Mouse (Mus musculus) lung, postnatal 0 days (tissue): ENCODE measurements at regions not wholly inside any gene's neighbourhood (a gene's known extent, or its start where the extent isn't known, plus 50 kb on each side); places are given as distances from the start of the nearest gene placed in this dataset.

Experiments
- ATAC-seq: fragments of 200-750 bp; cut with Nextera tagmentation; 2 replicates; pipeline ENCODE4 v1.8.0; 2017; ENCODE audit warnings: moderate library complexity
- DNase-seq: peaks from one replicate; pipeline ENCODE4 v3.0.0-alpha.2; 2016; ENCODE audit warnings: low spot score
- H3K27ac ChIP-seq: fragments of 300-500 bp; sonication (generic); 2 replicates; pipeline ENCODE4 v1.5.1; 2014; ENCODE audit warnings: antibody characterized with exemption, mild to moderate bottlenecking, low read length, mixed read lengths
- H3K27me3 ChIP-seq: fragments of 300-500 bp; sonication (generic); replicated peaks from 2 replicates; pipeline ENCODE4 v1.6.1; 2014; ENCODE audit warnings: low read length, mixed read lengths; ENCODE audit not compliant: insufficient read depth
- H3K36me3 ChIP-seq: fragments of 300-500 bp; sonication (generic); 2 replicates; pipeline ENCODE4 v1.6.1; 2014; ENCODE audit warnings: low read length, mixed read lengths; ENCODE audit not compliant: insufficient read depth
- H3K4me1 ChIP-seq: fragments of 300-500 bp; sonication (generic); 2 replicates; pipeline ENCODE4 v1.6.1; 2014; ENCODE audit warnings: antibody characterized with exemption, low read depth, low read length, mixed read lengths; ENCODE audit not compliant: insufficient read depth
- H3K4me2 ChIP-seq: fragments of 300-500 bp; sonication (generic); replicated peaks from 2 replicates; pipeline ENCODE4 v1.6.1; 2014; ENCODE audit warnings: low read depth, mild to moderate bottlenecking, low read length, moderate library complexity, mixed read lengths
- H3K4me3 ChIP-seq: fragments of 300-500 bp; sonication (generic); 2 replicates; pipeline ENCODE4 v1.5.1; 2014; ENCODE audit warnings: low read depth, low read length
- H3K9ac ChIP-seq: fragments of 300-500 bp; sonication (generic); replicated peaks from 2 replicates; pipeline ENCODE4 v1.6.1; 2014; ENCODE audit warnings: low read depth, mild to moderate bottlenecking
- H3K9me3 ChIP-seq: fragments of 300-500 bp; sonication (generic); 2 replicates; pipeline ENCODE4 v1.6.1; 2016; ENCODE audit warnings: low read length, mixed read lengths
- CTCF ChIP-seq: IDR thresholded peaks from 2 replicates; pipeline ENCODE4 v1.5.1; 2016; ENCODE audit warnings: antibody characterized with exemption, mild to moderate bottlenecking
- EP300 ChIP-seq: IDR thresholded peaks from 2 replicates; pipeline ENCODE4 v1.6.1; 2016; ENCODE audit warnings: antibody characterized with exemption, mild to moderate bottlenecking, control low read depth
- whole genome bisulfite sequencing: fragments of 180-500 bp; shearing (Covaris S2); extraction: QIAGEN DNeasy Blood & Tissue Kit; methylation state at CpG from one replicate; pipeline ENCODE4 v1.1.7; 2014; 5-methylcytosine and 5-hydroxymethylcytosine counted together

DNA sequence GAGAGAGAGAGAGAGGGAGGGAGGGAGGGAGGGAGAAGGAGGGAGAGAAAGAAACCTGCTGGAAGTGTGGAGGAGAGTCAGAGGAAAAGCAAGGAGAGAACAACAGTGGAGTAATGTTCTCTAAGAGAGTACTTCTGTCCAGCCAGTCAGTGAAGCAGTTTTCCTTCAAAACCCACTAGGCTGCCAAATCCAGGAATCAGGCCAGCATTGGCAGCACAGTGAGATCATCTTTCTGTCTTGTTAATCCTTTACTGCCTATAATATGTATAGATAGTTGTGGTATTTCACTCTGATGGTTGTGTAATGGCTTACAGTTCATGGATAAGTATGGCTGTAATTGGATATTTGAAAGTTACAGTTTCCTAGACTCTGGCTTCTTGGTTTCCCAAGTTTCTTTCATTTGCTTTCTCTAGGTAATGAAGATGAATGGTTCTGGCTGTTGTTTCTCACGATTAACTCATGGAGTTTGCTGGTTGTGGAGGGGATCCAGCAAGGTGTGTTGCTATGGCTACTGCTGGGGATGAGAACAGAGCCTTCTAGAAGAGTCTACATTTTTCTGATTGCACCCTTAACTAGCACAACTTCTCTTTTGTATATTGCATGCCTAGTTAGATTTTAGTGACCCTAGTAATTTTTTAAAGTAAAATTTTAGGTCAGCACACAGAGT is 296.7 kb downstream of the Tbc1d1 start:
- no peak overlapping the region for H3K27ac ChIP-seq
- no peak overlapping the region for H3K4me3 ChIP-seq
- no peaks in the 10 kb centered on the region for H3K27me3 ChIP-seq
- DNase-seq (no peak), ATAC-seq (no peak)
- H3K9me3 ChIP-seq = no peaks in the 10 kb centered on the region
- H3K9ac ChIP-seq = no peak overlapping the region
- H3K4me2 ChIP-seq = no peak overlapping the region
- TF ChIP-seq EP300 = no peak
- TF ChIP-seq CTCF = no peak
- H3K36me3 ChIP-seq = no peaks in the 10 kb centered on the region
- 15% methylated on average over 1 of the region's 1 CpGs for whole genome bisulfite sequencing
- no peaks in the 10 kb centered on the region for H3K4me1 ChIP-seq

GRCm38 (mm10) chr5:64459807-64460206 is 303.7 kb downstream of the Tbc1d1 start:
- Histone ChIP-seq H3K27me3 (no peaks in the 10 kb centered on the region), H3K4me1 (no peaks in the 10 kb centered on the region), H3K9ac (no peak overlapping the region), H3K27ac (no peak overlapping the region), H3K4me2 (no peak overlapping the region), H3K9me3 (no peaks in the 10 kb centered on the region), H3K4me3 (no peak overlapping the region), H3K36me3 (no peaks in the 10 kb centered on the region)
- WGBS = 89% methylated on average over 5 of the region's 5 CpGs
- ATAC-seq = no peak
- DNase-seq = no peak
- TF ChIP-seq CTCF (no peak), EP300 (no peak)

DNA sequence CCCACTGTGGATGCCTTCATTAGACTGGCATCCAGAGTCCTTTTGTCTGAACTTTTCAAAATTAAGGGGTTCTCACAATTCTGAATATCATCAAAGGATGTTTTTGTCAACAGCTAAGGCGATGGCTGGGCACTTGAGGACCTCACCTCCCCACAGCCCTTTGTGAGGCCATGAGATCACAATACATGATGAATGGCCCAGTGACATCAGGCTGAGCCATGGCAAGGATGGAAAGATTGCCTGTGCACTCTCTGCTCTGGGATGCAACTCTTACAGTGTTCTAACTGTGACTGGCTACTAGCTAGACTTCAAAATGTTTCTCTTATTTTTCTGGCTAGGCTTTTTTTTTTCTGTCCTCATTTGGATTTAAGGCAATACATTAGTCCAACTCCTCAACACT is 304.8 kb downstream of the Tbc1d1 start:
- DNase-seq (no peak), ATAC-seq (no peak)
- no peak overlapping the region for H3K27ac ChIP-seq
- H3K36me3 ChIP-seq = no peaks in the 10 kb centered on the region
- H3K27me3 ChIP-seq = no peaks in the 10 kb centered on the region
- no peak overlapping the region for H3K9ac ChIP-seq
- TF ChIP-seq EP300 (no peak), CTCF (no peak)
- no peak overlapping the region for H3K4me2 ChIP-seq
- no peak overlapping the region for H3K4me3 ChIP-seq
- 76% methylated on average over 1 of the region's 1 CpGs for WGBS
- H3K9me3 ChIP-seq = no peaks in the 10 kb centered on the region
- no peaks in the 10 kb centered on the region for H3K4me1 ChIP-seq

GRCm38 (mm10) chr5:64461592-64461991 is 305.5 kb downstream of the Tbc1d1 start:
- ATAC-seq (no peak), DNase-seq (no peak)
- Histone ChIP-seq H3K9me3 (no peaks in the 10 kb centered on the region), H3K4me2 (no peak overlapping the region), H3K9ac (no peak overlapping the region), H3K27me3 (no peaks in the 10 kb centered on the region), H3K36me3 (no peaks in the 10 kb centered on the region), H3K27ac (no peak overlapping the region), H3K4me3 (no peak overlapping the region), H3K4me1 (no peaks in the 10 kb centered on the region)
- TF ChIP-seq EP300 = no peak
- no peak for TF ChIP-seq CTCF
- WGBS = 83% methylated on average over 4 of the region's 4 CpGs

DNA sequence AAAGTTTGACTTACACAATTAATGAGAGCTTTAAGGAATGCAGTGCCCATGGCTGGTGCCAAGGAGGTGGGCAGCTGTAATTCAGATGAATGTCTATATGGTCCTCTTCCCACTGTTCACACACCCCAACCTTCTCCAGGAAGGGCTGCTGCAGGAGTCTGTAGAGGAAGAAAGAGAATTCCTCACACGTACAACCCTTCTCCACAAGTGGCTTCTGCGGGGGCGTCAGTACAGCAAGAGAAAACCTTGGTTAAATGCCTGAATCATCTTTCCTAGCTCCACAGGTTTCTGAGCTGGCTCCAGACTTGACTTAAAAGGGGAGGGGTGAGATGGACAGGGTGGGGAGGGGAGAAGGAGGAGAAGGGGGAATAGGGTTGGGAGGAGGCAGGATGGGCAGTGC is 306.3 kb downstream of the Tbc1d1 start:
- H3K27me3 ChIP-seq = no peaks in the 10 kb centered on the region
- no peak overlapping the region for H3K4me3 ChIP-seq
- no peak overlapping the region for H3K4me2 ChIP-seq
- ATAC-seq (no peak), DNase-seq (no peak)
- H3K9ac ChIP-seq = no peak overlapping the region
- WGBS = 50% methylated on average over 3 of the region's 3 CpGs
- H3K36me3 ChIP-seq = no peaks in the 10 kb centered on the region
- no peaks in the 10 kb centered on the region for H3K4me1 ChIP-seq
- H3K9me3 ChIP-seq = no peaks in the 10 kb centered on the region
- H3K27ac ChIP-seq = no peak overlapping the region
- no peak for TF ChIP-seq EP300
- TF ChIP-seq CTCF = no peak

DNA sequence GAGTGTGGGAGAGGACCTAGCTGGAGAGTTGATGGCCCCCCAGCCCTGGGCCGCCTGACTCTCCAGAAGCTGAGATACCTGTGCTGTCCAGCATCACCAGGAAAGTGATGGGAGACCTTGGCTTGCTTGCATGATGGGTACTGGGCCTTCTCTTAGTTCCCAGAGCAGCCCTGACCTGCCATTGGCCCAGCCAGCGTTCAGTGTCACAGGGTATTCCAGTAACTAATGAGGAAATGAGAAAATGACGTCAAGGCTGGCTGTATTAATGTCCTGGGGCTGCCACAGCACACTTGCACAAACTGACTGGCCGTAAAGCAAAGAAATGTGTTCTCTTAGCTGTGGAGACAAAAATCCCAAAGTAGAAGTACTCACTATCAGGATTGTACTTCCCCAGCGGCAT is 307.5 kb downstream of the Tbc1d1 start:
- 76% methylated on average over 5 of the region's 5 CpGs for WGBS
- H3K4me1 ChIP-seq = 0 out of 2 replicates have a peak, but pooled peaks cover 3% of the 10 kb centered on the region
- no peaks in the 10 kb centered on the region for H3K27me3 ChIP-seq
- H3K9ac ChIP-seq = no peak overlapping the region
- H3K4me3 ChIP-seq = no peak overlapping the region
- no peaks in the 10 kb centered on the region for H3K9me3 ChIP-seq
- no peak overlapping the region for H3K4me2 ChIP-seq
- no peaks in the 10 kb centered on the region for H3K36me3 ChIP-seq
- H3K27ac ChIP-seq = no peak overlapping the region
- DNase-seq (no peak), ATAC-seq (no peak)
- TF ChIP-seq CTCF (no peak), EP300 (no peak)

DNA sequence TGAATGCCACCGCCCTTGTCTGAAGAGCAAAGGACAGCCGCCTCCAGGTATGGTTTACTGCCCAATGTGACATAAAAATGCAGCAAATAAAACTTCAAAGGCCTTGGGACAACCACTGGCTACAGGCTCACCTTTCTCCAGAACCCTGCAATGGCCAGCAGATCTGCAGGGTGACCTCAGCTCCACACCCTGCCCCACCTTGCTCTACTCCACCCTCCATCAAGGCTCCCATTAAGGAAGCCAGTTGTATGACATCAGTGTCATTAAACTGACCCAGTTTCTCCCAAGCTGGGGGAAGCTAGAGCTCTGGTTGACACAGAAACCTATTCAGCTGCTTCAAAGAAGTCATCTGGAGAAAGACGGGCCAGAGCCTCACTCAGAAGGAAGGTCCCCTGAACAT is 310.2 kb downstream of the Tbc1d1 start:
- DNase-seq (no peak), ATAC-seq (no peak)
- H3K9me3 ChIP-seq = no peaks in the 10 kb centered on the region
- H3K4me3 ChIP-seq = no peak overlapping the region
- WGBS = 88% methylated on average over 3 of the region's 3 CpGs
- H3K27ac ChIP-seq = no peak overlapping the region
- H3K27me3 ChIP-seq = no peaks in the 10 kb centered on the region
- no peaks in the 10 kb centered on the region for H3K36me3 ChIP-seq
- H3K9ac ChIP-seq = no peak overlapping the region
- 0 out of 2 replicates have a peak, but pooled peaks cover 3% of the 10 kb centered on the region for H3K4me1 ChIP-seq
- no peak for TF ChIP-seq CTCF
- TF ChIP-seq EP300 = no peak
- H3K4me2 ChIP-seq = no peak overlapping the region
